8 mouse cellular contexts compared by ENCODE assay signal in genomic region chr1:57775496-57775790, GRCm38 (mm10). TPM values are rescaled to one million over a fixed set of nuclear protein-coding genes. Genes with fewer than 3 reads are reported as not detected.
A peak's percentile ranks its signal among the peaks of the same experiment; 100 is the strongest.
DNase-seq lines count a peak whose midpoint lies in the region; ATAC-seq and TF ChIP-seq lines count a peak whose summit lies in the region.

No protein-coding gene starts in this region.

- no peaks in the 10 kb centered on the region for H3K36me3 ChIP-seq in intestine, embryonic 16.5 days (ENCODE audit: control insufficient read depth, insufficient read depth, low read length)
- H3K36me3 ChIP-seq in midbrain, embryonic 13.5 days = no peaks in the 10 kb centered on the region

- no peaks in the 10 kb centered on the region for H3K27me3 ChIP-seq in intestine, embryonic 16.5 days (replicated peaks; ENCODE audit: control insufficient read depth, insufficient read depth, low read length)
- H3K27me3 ChIP-seq in midbrain, embryonic 13.5 days = peaks cover 3% of the 10 kb centered on the region; the same call in 1 of the 2 replicates

- 0% methylated on average over 14 of the region's 14 CpGs for WGBS in intestine, embryonic 16.5 days
- WGBS in midbrain, embryonic 13.5 days = under 1% methylated on average over 14 of the region's 14 CpGs

- H3K4me3 ChIP-seq in gastrocnemius, adult 2 months = peak overlapping the region; percentile 82
- H3K4me3 ChIP-seq in intestine, embryonic 16.5 days (ENCODE audit: low read length) = peak overlapping the region; percentile 90
- H3K4me3 ChIP-seq in midbrain, embryonic 13.5 days (replicated peaks) = peak overlapping the region; percentile 84

- intact Hi-C loops in gastrocnemius, adult 2 months (cut with DNase I) = loop anchor here (10.0 kb wide), 1 partner anchor 169 kb away; no protein-coding TSS in a partner anchor

- peak overlapping the region; percentile 85 for H3K4me2 ChIP-seq in intestine, embryonic 16.5 days (ENCODE audit: low read depth, low read length)
- H3K4me2 ChIP-seq in midbrain, embryonic 13.5 days (replicated peaks) = peak overlapping the region; percentile 81

- H3K4me1 ChIP-seq in intestine, embryonic 16.5 days (ENCODE audit: control insufficient read depth, insufficient read depth, low read length) = peaks cover 7% of the 10 kb centered on the region; the same call in 1 of the 2 replicates
- peaks cover 17% of the 10 kb centered on the region for H3K4me1 ChIP-seq in midbrain, embryonic 13.5 days (replicated peaks)

- TF ChIP-seq CTCF in gastrocnemius, adult 2 months (IDR thresholded peaks at IDR 0.05) = no peak

- H3K9me3 ChIP-seq in intestine, embryonic 16.5 days (ENCODE audit: control insufficient read depth, low read length) = no peaks in the 10 kb centered on the region
- H3K9me3 ChIP-seq in midbrain, embryonic 13.5 days = no peaks in the 10 kb centered on the region

- peak overlapping the region; percentile 90 for H3K27ac ChIP-seq in gastrocnemius, adult 2 months
- peak overlapping the region; percentile 98 for H3K27ac ChIP-seq in intestine, embryonic 16.5 days (ENCODE audit: low read length)
- peak overlapping the region; percentile 93 for H3K27ac ChIP-seq in midbrain, embryonic 13.5 days

- ATAC-seq in intestine, embryonic 16.5 days = peak; percentile 29
- ATAC-seq in midbrain, embryonic 13.5 days = 0 out of 2 replicates have a peak, but pooled peaks have one; percentile 15

- no peak for DNase-seq in gastrocnemius, adult 2 months
- no peak for DNase-seq in gastrocnemius, adult 8-10 months (ENCODE audit: low spot score in 2 of 2)
- DNase-seq in urinary bladder, postnatal 14 days (ENCODE audit: low spot score) = peak; percentile 14
- no peak for DNase-seq in urinary bladder, postnatal 4 days (ENCODE audit: low spot score in 2 of 2)
- no peak for DNase-seq in cerebellum, postnatal 10 days
- no peak for DNase-seq in adrenal gland, postnatal 4 days (ENCODE audit: low spot score in 2 of 2)

- peak overlapping the region; percentile 97 for H3K9ac ChIP-seq in intestine, embryonic 16.5 days (ENCODE audit: low read depth, low read length)
- H3K9ac ChIP-seq in midbrain, embryonic 13.5 days (replicated peaks) = peak overlapping the region; percentile 93

RNA-seq across cellular contexts. Expression of gene Spats2l, which starts 1.5 kb away (rescaled TPM):
- 1 to 10 TPM; 2.0 to 4.8 TPM for total RNA-seq in gastrocnemius, adult 2 months (2021)
- 1 to 10 TPM; 1.6 to 2.3 (median 2.1) TPM for total RNA-seq in gastrocnemius, adult 8-10 months (2022)
- polyA plus RNA-seq in intestine, embryonic 16.5 days (2015; fragmentation: Nextera tagmentation; extraction: Ambion mirVana) = 53.0 and 56.7 TPM in 2 replicates
- polyA plus RNA-seq in midbrain, embryonic 13.5 days (2015; fragmentation: Nextera tagmentation; extraction: Ambion mirVana) = 64.0 and 66.9 TPM in 2 replicates
- 10 to 100 TPM; 20.7 to 22.2 TPM for total RNA-seq in adrenal gland, postnatal 4 days (2021)
